Mouse (Mus musculus) forebrain, embryonic 15.5 days (tissue): ENCODE data around the gene Coro1b. TPM values are rescaled to one million over a fixed set of nuclear protein-coding genes. Genes with fewer than 3 reads are reported as not detected.
"Not testable (repeated sequence)": the region's sequence is repeated elsewhere in the genome, so short reads cannot be mapped to it uniquely, and the experiment has no call there.

ENCODE experiments used
- ATAC-seq: fragments of 200-750 bp; cut with Nextera tagmentation; replicated peaks from 2 replicates; pipeline ENCODE4 v1.8.0; 2017; ENCODE audit warnings: mild to moderate bottlenecking, moderate TSS enrichment, moderate library complexity
- H3K27ac ChIP-seq: fragments of 300-500 bp; sonication (generic); replicated peaks from 2 replicates; pipeline ENCODE4 v1.5.1; 2015; ENCODE audit warnings: mild to moderate bottlenecking, inconsistent platforms
- H3K27me3 ChIP-seq: fragments of 300-500 bp; sonication (generic); 2 replicates; pipeline ENCODE4 v1.6.1; 2015; ENCODE audit warnings: inconsistent platforms
- H3K36me3 ChIP-seq: fragments of 300-500 bp; sonication (generic); 2 replicates; pipeline ENCODE4 v1.6.1; 2015; ENCODE audit warnings: mild to moderate bottlenecking, inconsistent platforms
- H3K4me1 ChIP-seq: fragments of 300-500 bp; sonication (generic); 2 replicates; pipeline ENCODE4 v1.6.1; 2015; ENCODE audit warnings: inconsistent platforms
- H3K4me2 ChIP-seq: fragments of 300-500 bp; sonication (generic); replicated peaks from 2 replicates; pipeline ENCODE4 v1.6.1; 2015; ENCODE audit warnings: mild to moderate bottlenecking, inconsistent platforms
- H3K4me3 ChIP-seq: fragments of 300-500 bp; sonication (generic); 2 replicates; pipeline ENCODE4 v1.5.1; 2015; ENCODE audit warnings: mild to moderate bottlenecking, inconsistent platforms
- H3K9ac ChIP-seq: fragments of 300-500 bp; sonication (generic); replicated peaks from 2 replicates; pipeline ENCODE4 v1.6.1; 2015; ENCODE audit warnings: mild to moderate bottlenecking, inconsistent platforms
- H3K9me3 ChIP-seq: fragments of 300-500 bp; sonication (generic); 2 replicates; pipeline ENCODE4 v1.6.1; 2016; ENCODE audit warnings: inconsistent platforms
- WGBS: fragments of 180-500 bp; shearing (Covaris S2); methylation state at CpG from one replicate; pipeline ENCODE4 v1.1.7; 2015; ENCODE audit warnings: mixed read lengths; 5-methylcytosine and 5-hydroxymethylcytosine counted together
- polyA plus RNA-seq: library from polyadenylated mRNA; unstranded; fragments of >200 nt; fragmentation: Nextera tagmentation; extraction: Ambion mirVana; gene quantifications from 2 replicates; pipeline ENCODE4 v1.2.1, GENCODE M21; 2015

The Coro1b gene
- polyA plus RNA-seq, 1 experiment from 2014 or later: 144 TPM

- H3K27me3 ChIP-seq, H3K9me3 ChIP-seq, H3K36me3 ChIP-seq, H3K9ac ChIP-seq, H3K4me2 ChIP-seq, H3K4me3 ChIP-seq, ATAC-seq: not testable (repeated sequence)
- 54% methylated on average over 6 of the region's 6 CpGs for WGBS
- peaks cover 22% of the 10 kb centered on the region for H3K4me1 ChIP-seq
- H3K27ac ChIP-seq: peak overlapping the region; percentile 91; the same call in 1 of the 2 replicates
These were observed 26.5 kb upstream of the Coro1b start for GRCm38 (mm10) chr19:4121896-4122295.

GRCm38 (mm10) chr19:4122411-4123370, 25.7 kb upstream of the Coro1b start:
- Histone ChIP-seq H3K4me3 (no peak overlapping the region), H3K36me3 (peaks cover 4% of the 10 kb centered on the region; the same call in 1 of the 2 replicates), H3K4me1 (peaks cover 30% of the 10 kb centered on the region), H3K27ac (no peak overlapping the region), H3K9me3 (no peaks in the 10 kb centered on the region), H3K9ac (no peak overlapping the region), H3K4me2 (no peak overlapping the region), H3K27me3 (no peaks in the 10 kb centered on the region)
- no peak for ATAC-seq
- WGBS: 86% methylated on average over 7 of the region's 7 CpGs

DNA sequence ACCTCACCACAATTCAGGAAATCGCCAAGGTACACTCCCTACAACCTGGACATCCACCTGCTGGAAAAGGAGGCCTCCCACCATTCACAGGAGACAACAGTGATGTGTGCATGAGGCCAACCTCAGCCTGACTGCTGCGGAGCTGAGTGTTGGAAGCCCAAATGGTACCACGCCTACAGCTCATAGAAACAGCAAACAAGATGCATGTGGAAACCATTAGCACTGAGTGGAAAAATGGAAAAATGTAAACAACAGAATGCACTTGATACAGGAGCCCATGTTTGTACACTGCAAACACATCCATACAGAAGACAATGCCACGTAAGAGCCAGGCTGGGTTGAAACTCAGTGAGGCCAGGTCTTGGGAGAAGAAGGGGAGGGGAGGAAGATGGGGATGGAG, 24.0 kb upstream of the Coro1b start:
- ATAC-seq: no peak
- H3K9me3 ChIP-seq: no peaks in the 10 kb centered on the region
- H3K4me2 ChIP-seq: no peak overlapping the region
- H3K27ac ChIP-seq: no peak overlapping the region
- no peak overlapping the region; the same call in 1 of the 2 replicates for H3K4me3 ChIP-seq
- H3K27me3 ChIP-seq: no peaks in the 10 kb centered on the region
- peaks cover 31% of the 10 kb centered on the region for H3K4me1 ChIP-seq
- no peak overlapping the region for H3K9ac ChIP-seq
- WGBS: 82% methylated on average over 4 of the region's 4 CpGs
- H3K36me3 ChIP-seq: peaks cover 14% of the 10 kb centered on the region; the same call in 1 of the 2 replicates

DNA sequence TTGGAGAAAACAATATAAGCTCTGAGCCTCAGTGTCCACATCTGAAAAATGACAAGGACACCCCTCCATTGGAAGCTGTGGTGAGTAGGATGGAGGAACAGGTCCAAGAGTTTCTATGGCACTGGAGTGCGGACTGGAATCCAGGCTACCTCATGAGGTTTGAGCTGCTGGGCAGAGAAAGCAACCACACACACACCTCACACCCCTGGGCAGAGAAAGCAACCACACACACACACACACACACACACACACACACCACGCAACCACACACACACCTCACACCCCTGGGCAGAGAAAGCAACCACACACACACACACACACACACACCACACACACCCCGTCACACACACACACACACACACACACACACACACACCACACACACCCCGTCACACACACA, 23.2 kb upstream of the Coro1b start:
- Histone ChIP-seq H3K9ac (0 out of 2 replicates have a peak overlapping the region, but pooled peaks have one; percentile 31), H3K27ac (peak overlapping the region; percentile 42), H3K4me3 (peak overlapping the region; percentile 62), H3K4me1 (peaks cover 29% of the 10 kb centered on the region), H3K4me2 (peak overlapping the region; percentile 63), H3K36me3 (peaks cover 22% of the 10 kb centered on the region; the same call in 1 of the 2 replicates)
- WGBS: 13% methylated on average over 4 of the region's 4 CpGs
- H3K9me3 ChIP-seq, H3K27me3 ChIP-seq: not testable (repeated sequence)
- peak; percentile 53 for ATAC-seq

DNA sequence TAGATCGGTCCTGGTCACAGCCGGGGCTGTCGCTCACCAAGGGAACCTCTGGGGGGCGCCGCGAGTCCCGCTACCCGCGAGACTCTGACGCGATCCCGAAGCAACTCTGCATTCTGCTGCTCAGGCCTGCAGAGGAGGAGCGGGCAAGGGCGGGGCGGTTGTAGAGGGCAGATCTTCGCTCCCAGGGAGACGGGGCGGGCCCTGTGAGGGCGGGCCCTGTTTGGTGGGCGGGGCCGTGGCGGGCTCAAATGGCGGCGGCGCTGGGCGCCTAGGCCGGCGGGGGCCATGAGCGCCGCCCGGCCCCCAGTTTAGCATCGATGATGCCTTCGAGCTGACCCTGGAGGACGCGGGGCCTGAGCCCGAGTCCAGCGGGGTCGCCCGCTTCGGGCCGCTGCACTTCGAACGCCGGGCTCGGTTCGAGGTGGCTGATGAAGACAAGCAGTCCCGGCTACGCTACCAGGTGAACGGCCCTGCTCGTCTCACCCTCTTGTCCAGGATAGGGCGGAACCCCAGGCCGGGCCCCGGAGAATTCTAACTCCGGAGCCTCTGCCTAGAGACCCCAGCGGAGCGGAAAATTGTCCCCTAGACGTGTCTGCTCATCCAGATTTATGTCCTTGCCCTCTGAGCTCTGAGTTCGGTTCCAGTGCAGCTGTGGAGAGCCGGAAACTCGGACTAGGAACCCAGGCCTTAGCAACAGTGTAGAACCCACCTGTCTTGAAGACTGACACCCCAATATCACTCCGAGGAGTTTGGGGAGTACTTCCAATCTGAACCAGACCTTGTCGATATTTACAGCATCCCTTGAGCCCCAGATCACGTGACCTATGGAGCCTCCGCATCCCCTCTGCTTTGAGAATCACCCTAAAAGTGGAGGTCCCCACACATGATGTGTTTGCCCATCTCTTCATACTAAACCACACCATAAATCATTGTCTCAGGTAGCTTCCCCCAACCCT, 22.4 kb upstream of the Coro1b start, which contains the start of gene Aip:
Aip (minus strand) TSS at position 118 of the 956 bp plus-strand sequence.
- WGBS: under 1% methylated on average over 60 of the region's 64 CpGs
- Histone ChIP-seq H3K4me3 (peak within 1 kb of the TSS; percentile 62), H3K36me3 (peaks cover 22% of the 10 kb centered on the region; the same call in 1 of the 2 replicates), H3K9ac (peak within 1 kb of the TSS; percentile 80), H3K27me3 (no peaks in the 10 kb centered on the region), H3K27ac (peak within 1 kb of the TSS; percentile 42), H3K9me3 (no peaks in the 10 kb centered on the region), H3K4me1 (peaks cover 22% of the 10 kb centered on the region), H3K4me2 (peak within 1 kb of the TSS; percentile 63)
- ATAC-seq: peak; percentile 92

- no peak for ATAC-seq
- H3K9ac ChIP-seq: peak overlapping the region; percentile 80
- no peaks in the 10 kb centered on the region for H3K9me3 ChIP-seq
- WGBS: 74% methylated on average over 7 of the region's 7 CpGs
- peak overlapping the region; percentile 62 for H3K4me3 ChIP-seq
- no peaks in the 10 kb centered on the region for H3K27me3 ChIP-seq
- H3K36me3 ChIP-seq: peaks cover 31% of the 10 kb centered on the region; the same call in 1 of the 2 replicates
- no peak overlapping the region for H3K27ac ChIP-seq
- peak overlapping the region; percentile 63 for H3K4me2 ChIP-seq
- peaks cover 19% of the 10 kb centered on the region for H3K4me1 ChIP-seq
These were observed 21.5 kb upstream of the Coro1b start for GRCm38 (mm10) chr19:4126759-4127495.

DNA sequence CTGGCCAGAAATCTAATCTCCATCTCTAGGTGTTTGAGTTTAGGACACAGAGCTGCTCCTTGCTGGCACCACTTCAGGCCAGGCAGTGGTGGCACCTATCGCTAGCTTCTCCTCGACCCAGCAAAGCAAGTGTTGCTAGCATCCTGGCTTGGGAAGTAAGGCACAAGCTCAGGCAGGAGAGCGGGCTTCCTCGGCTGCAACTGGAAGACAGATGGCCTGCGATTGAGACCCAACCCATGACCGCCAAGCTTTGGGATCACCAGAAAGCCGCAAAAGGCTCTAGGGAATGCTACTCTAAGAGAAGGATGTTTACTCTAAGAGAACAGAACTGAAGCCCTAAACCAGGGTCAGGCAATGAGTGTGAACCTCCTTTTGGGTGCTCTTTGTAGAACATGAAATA, 19.0 kb upstream of the Coro1b start:
- H3K36me3 ChIP-seq: peaks cover 42% of the 10 kb centered on the region
- no peak overlapping the region for H3K4me3 ChIP-seq
- ATAC-seq: no peak
- H3K4me2 ChIP-seq: no peak overlapping the region
- H3K27ac ChIP-seq: no peak overlapping the region
- H3K4me1 ChIP-seq: peaks cover 19% of the 10 kb centered on the region
- no peak overlapping the region for H3K9ac ChIP-seq
- H3K27me3 ChIP-seq: no peaks in the 10 kb centered on the region
- WGBS: 91% methylated on average over 7 of the region's 7 CpGs
- no peaks in the 10 kb centered on the region for H3K9me3 ChIP-seq

DNA sequence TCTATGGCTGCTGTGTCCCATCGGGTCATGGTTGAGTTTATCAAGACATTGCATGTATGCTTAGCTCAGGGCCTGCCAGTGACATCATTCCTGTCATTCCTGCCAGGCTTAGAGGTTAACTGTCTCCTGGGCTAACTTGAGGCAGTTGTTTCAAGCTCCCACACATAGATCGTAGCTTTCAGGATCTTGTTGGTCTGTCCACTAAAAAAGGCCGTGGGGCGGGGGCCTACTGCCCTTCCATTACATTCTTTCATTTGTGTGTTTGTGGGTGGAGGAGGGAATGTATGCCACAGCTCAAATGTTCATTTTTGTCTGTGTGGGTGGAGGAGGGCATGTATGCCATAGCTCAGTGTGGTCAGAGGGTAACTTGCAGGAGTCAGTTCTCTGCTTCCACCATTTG, 18.3 kb upstream of the Coro1b start:
- no peak overlapping the region for H3K27ac ChIP-seq
- no peak overlapping the region for H3K4me3 ChIP-seq
- H3K27me3 ChIP-seq: no peaks in the 10 kb centered on the region
- no peaks in the 10 kb centered on the region for H3K9me3 ChIP-seq
- 92% methylated on average over 4 of the region's 4 CpGs for WGBS
- H3K9ac ChIP-seq: no peak overlapping the region
- peaks cover 17% of the 10 kb centered on the region for H3K4me1 ChIP-seq
- no peak for ATAC-seq
- no peak overlapping the region for H3K4me2 ChIP-seq
- peaks cover 42% of the 10 kb centered on the region for H3K36me3 ChIP-seq

DNA sequence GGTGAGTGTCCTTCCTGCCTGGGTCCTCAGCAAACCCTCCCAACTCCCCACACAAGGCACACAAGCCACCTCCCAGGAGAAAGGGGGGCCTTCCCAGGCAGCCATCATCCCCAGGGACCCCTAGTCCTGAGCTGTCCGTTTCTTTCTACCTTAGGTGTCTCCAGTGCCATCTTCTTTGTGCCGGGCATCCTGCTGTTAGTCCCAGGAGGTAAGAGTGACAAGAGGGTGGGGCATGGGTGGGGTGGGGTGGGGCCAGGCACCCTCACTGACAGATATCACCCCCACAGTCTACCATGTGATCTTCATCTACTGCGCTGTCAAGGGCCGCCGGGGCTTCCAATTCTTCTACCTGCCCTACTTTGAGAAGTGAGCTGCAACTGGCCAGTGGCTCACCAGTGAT, 17.3 kb upstream of the Coro1b start:
- no peak for ATAC-seq
- peaks cover 42% of the 10 kb centered on the region for H3K36me3 ChIP-seq
- WGBS: 94% methylated on average over 5 of the region's 5 CpGs
- no peak overlapping the region for H3K27ac ChIP-seq
- H3K27me3 ChIP-seq: no peaks in the 10 kb centered on the region
- no peak overlapping the region for H3K4me3 ChIP-seq
- no peak overlapping the region for H3K9ac ChIP-seq
- no peaks in the 10 kb centered on the region for H3K9me3 ChIP-seq
- peaks cover 15% of the 10 kb centered on the region for H3K4me1 ChIP-seq
- H3K4me2 ChIP-seq: no peak overlapping the region

DNA sequence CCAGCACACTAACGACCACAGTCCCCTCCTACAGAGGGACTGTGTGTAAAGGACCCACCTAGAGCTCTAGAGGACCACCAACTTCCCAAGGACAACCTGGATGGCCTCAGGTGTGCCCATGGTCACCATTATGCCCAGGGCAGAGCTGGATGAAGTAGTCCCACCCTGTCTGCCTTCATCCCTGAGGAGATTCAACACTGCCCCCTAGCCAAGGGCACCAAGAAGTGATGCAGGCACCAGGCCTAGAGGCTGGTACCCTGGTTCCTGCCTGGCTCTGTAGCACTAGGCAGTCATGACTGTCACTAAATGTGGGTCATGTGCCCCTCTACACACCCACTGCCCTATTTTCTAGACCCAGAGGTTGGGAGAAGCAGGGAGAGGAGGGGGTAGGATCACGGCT, 16.7 kb upstream of the Coro1b start:
- Histone ChIP-seq H3K4me3 (no peak overlapping the region), H3K4me2 (no peak overlapping the region), H3K9ac (no peak overlapping the region), H3K27me3 (no peaks in the 10 kb centered on the region), H3K27ac (no peak overlapping the region), H3K36me3 (peaks cover 42% of the 10 kb centered on the region), H3K4me1 (peaks cover 10% of the 10 kb centered on the region), H3K9me3 (no peaks in the 10 kb centered on the region)
- WGBS: 82% methylated on average over 2 of the region's 2 CpGs
- no peak for ATAC-seq

DNA sequence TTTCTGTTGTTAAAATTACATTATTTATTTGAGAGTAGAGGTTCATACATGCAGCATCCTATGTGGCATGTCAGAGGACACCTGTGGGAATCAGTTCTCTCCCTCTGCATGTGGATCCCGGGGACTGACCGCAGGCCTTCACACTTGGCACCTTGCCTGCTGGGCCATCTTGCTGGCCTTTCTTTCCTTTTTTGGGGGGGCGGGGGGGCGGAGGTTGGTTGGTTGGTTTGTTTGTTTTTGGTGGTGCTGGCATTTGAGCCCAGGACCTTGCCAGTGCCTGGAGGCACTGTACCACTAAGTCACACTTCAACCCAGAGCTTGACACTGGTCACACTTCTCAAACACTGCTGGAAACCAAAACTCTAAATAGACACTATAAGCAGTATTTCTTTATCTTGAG, 14.1 kb upstream of the Coro1b start:
- no peaks in the 10 kb centered on the region for H3K27me3 ChIP-seq
- no peak overlapping the region for H3K4me2 ChIP-seq
- H3K4me3 ChIP-seq: no peak overlapping the region
- ATAC-seq: no peak
- H3K9ac ChIP-seq: no peak overlapping the region
- no peak overlapping the region for H3K27ac ChIP-seq
- H3K9me3 ChIP-seq: no peaks in the 10 kb centered on the region
- no peaks in the 10 kb centered on the region for H3K4me1 ChIP-seq
- WGBS: 92% methylated on average over 4 of the region's 4 CpGs
- peaks cover 28% of the 10 kb centered on the region for H3K36me3 ChIP-seq
